Mouse (Mus musculus) lung, embryonic 15.5 days (tissue): ENCODE results near the gene Kdelr3. TPM values are rescaled to one million over a fixed set of nuclear protein-coding genes. Genes with fewer than 3 reads are reported as not detected.
A peak's percentile ranks its signal among the peaks of the same experiment; 100 is the strongest.

Experiments
- ATAC-seq: fragments of 200-750 bp; cut with Nextera tagmentation; 2 replicates; pipeline ENCODE4 v1.8.0; 2017; ENCODE audit warnings: moderate number of reproducible peaks, borderline replicate concordance; ENCODE audit not compliant: low FRiP score, low TSS enrichment; ENCODE audit errors: extremely low read depth
- H3K27ac ChIP-seq: fragments of 300-500 bp; sonication (generic); 2 replicates; pipeline ENCODE4 v1.5.1; 2015; ENCODE audit warnings: moderate library complexity, mild to moderate bottlenecking, inconsistent platforms
- H3K27me3 ChIP-seq: fragments of 300-500 bp; sonication (generic); 2 replicates; pipeline ENCODE4 v1.6.1; 2015; ENCODE audit warnings: inconsistent platforms
- H3K36me3 ChIP-seq: fragments of 300-500 bp; sonication (generic); 2 replicates; pipeline ENCODE4 v1.6.1; 2015; ENCODE audit warnings: inconsistent platforms
- H3K4me1 ChIP-seq: fragments of 300-500 bp; sonication (generic); 2 replicates; pipeline ENCODE4 v1.6.1; 2015; ENCODE audit warnings: inconsistent platforms
- H3K4me2 ChIP-seq: fragments of 300-500 bp; sonication (generic); 2 replicates; pipeline ENCODE4 v1.6.1; 2015; ENCODE audit warnings: inconsistent platforms, mild to moderate bottlenecking, moderate library complexity
- H3K4me3 ChIP-seq: fragments of 300-500 bp; sonication (generic); 2 replicates; pipeline ENCODE4 v1.5.1; 2015; ENCODE audit warnings: mild to moderate bottlenecking, inconsistent platforms
- H3K9ac ChIP-seq: fragments of 300-500 bp; sonication (generic); 2 replicates; pipeline ENCODE4 v1.6.1; 2015; ENCODE audit warnings: inconsistent platforms
- H3K9me3 ChIP-seq: fragments of 300-500 bp; sonication (generic); 2 replicates; pipeline ENCODE4 v1.6.1; 2016; ENCODE audit warnings: inconsistent platforms
- WGBS: fragments of 180-500 bp; shearing (Covaris S2); methylation state at CpG from one replicate; pipeline ENCODE4 v1.1.7; 2015; 5-methylcytosine and 5-hydroxymethylcytosine counted together
- polyA plus RNA-seq: library from polyadenylated mRNA; unstranded; fragments of >200 nt; fragmentation: Nextera tagmentation; extraction: Ambion mirVana; gene quantifications from 2 replicates; pipeline ENCODE4 v1.2.1, GENCODE M21; 2015

The Kdelr3 gene
- polyA plus RNA-seq, 1 experiment from 2014 or later, result 89.6 TPM

GRCm38 (mm10) chr15:79545921-79546399 lies 29.7 kb downstream of the Kdelr3 start:
- H3K4me2 ChIP-seq, result peak overlapping the region; percentile 78
- WGBS, result under 1% methylated on average over 52 of the region's 52 CpGs
- peaks cover 21% of the 10 kb centered on the region for H3K4me1 ChIP-seq
- peak overlapping the region; percentile 90 for H3K4me3 ChIP-seq
- H3K36me3 ChIP-seq, result peaks cover 33% of the 10 kb centered on the region
- peak; percentile 80 for ATAC-seq
- peak overlapping the region; percentile 97 for H3K27ac ChIP-seq
- peaks cover 3% of the 10 kb centered on the region; the same call in 1 of the 2 replicates for H3K27me3 ChIP-seq
- H3K9me3 ChIP-seq, result no peaks in the 10 kb centered on the region
- peak overlapping the region; percentile 98 for H3K9ac ChIP-seq

- peak within 1 kb of the TSS; percentile 97 for H3K27ac ChIP-seq
- H3K9ac ChIP-seq, result peak within 1 kb of the TSS; percentile 98
- peak within 1 kb of the TSS; percentile 78 for H3K4me2 ChIP-seq
- peak; percentile 97 for ATAC-seq
- H3K9me3 ChIP-seq, result no peaks in the 10 kb centered on the region
- peak within 1 kb of the TSS; percentile 90 for H3K4me3 ChIP-seq
- peaks cover 28% of the 10 kb centered on the region for H3K36me3 ChIP-seq
- peaks cover 3% of the 10 kb centered on the region; the same call in 1 of the 2 replicates for H3K27me3 ChIP-seq
- H3K4me1 ChIP-seq, result peaks cover 21% of the 10 kb centered on the region
- WGBS, result 2% methylated on average over 84 of the region's 84 CpGs
These were observed 30.4 kb downstream of the Kdelr3 start, which contains the start of gene Ddx17 for GRCm38 (mm10) chr15:79546410-79547288. TSS of gene Ddx17 (minus strand) at chr15:79546741.

GRCm38 (mm10) chr15:79547289-79547820 lies 31.1 kb downstream of the Kdelr3 start:
- 76% methylated on average over 17 of the region's 17 CpGs for WGBS
- Histone ChIP-seq H3K9me3 (no peaks in the 10 kb centered on the region), H3K4me2 (peak overlapping the region; percentile 78), H3K9ac (0 out of 2 replicates have a peak overlapping the region, but pooled peaks have one; percentile 61), H3K27me3 (peaks cover 3% of the 10 kb centered on the region; the same call in 1 of the 2 replicates), H3K4me1 (peaks cover 21% of the 10 kb centered on the region), H3K27ac (peak overlapping the region; percentile 97), H3K4me3 (peak overlapping the region; percentile 90), H3K36me3 (peaks cover 21% of the 10 kb centered on the region)
- ATAC-seq, result no peak

- 95% methylated on average over 2 of the region's 2 CpGs for whole genome bisulfite sequencing
- ATAC-seq, result no peak
- no peaks in the 10 kb centered on the region for H3K9me3 ChIP-seq
- H3K4me2 ChIP-seq, result no peak overlapping the region
- peaks cover 21% of the 10 kb centered on the region for H3K4me1 ChIP-seq
- peaks cover 3% of the 10 kb centered on the region; the same call in 1 of the 2 replicates for H3K27me3 ChIP-seq
- peaks cover 12% of the 10 kb centered on the region for H3K36me3 ChIP-seq
- no peak overlapping the region for H3K27ac ChIP-seq
- no peak overlapping the region for H3K9ac ChIP-seq
- no peak overlapping the region for H3K4me3 ChIP-seq
These were observed 32.0 kb downstream of the Kdelr3 start for GRCm38 (mm10) chr15:79548226-79548625.

- peak; percentile 42; the same call in 1 of the 2 replicates for ATAC-seq
- Histone ChIP-seq H3K4me1 (no peaks in the 10 kb centered on the region), H3K36me3 (no peaks in the 10 kb centered on the region), H3K9me3 (no peaks in the 10 kb centered on the region), H3K27me3 (peaks cover 3% of the 10 kb centered on the region; the same call in 1 of the 2 replicates), H3K4me3 (no peak overlapping the region), H3K4me2 (no peak overlapping the region), H3K9ac (no peak overlapping the region), H3K27ac (peak overlapping the region; percentile 61)
- 52% methylated on average over 5 of the region's 5 CpGs for WGBS
These were observed 36.4 kb downstream of the Kdelr3 start for GRCm38 (mm10) chr15:79552566-79552965.

- 29% methylated on average over 3 of the region's 3 CpGs for WGBS
- H3K4me2 ChIP-seq, result no peak overlapping the region
- no peak overlapping the region for H3K27ac ChIP-seq
- no peaks in the 10 kb centered on the region for H3K27me3 ChIP-seq
- no peaks in the 10 kb centered on the region for H3K9me3 ChIP-seq
- no peak overlapping the region for H3K4me3 ChIP-seq
- no peaks in the 10 kb centered on the region for H3K4me1 ChIP-seq
- H3K36me3 ChIP-seq, result no peaks in the 10 kb centered on the region
- ATAC-seq, result no peak
- H3K9ac ChIP-seq, result no peak overlapping the region
These were observed 43.4 kb downstream of the Kdelr3 start for GRCm38 (mm10) chr15:79559649-79560048.

GRCm38 (mm10) chr15:79562417-79562816 lies 46.2 kb downstream of the Kdelr3 start:
- ATAC-seq, result no peak
- Histone ChIP-seq H3K27ac (no peak overlapping the region), H3K9ac (no peak overlapping the region), H3K4me2 (no peak overlapping the region), H3K4me3 (no peak overlapping the region), H3K4me1 (no peaks in the 10 kb centered on the region), H3K9me3 (no peaks in the 10 kb centered on the region), H3K36me3 (no peaks in the 10 kb centered on the region), H3K27me3 (no peaks in the 10 kb centered on the region)
- 72% methylated on average over 9 of the region's 9 CpGs for WGBS

GRCm38 (mm10) chr15:79575543-79576222 lies 59.5 kb downstream of the Kdelr3 start:
- H3K27me3 ChIP-seq, result no peaks in the 10 kb centered on the region
- H3K36me3 ChIP-seq, result no peaks in the 10 kb centered on the region
- H3K4me2 ChIP-seq, result no peak overlapping the region
- no peak for ATAC-seq
- H3K9me3 ChIP-seq, result no peaks in the 10 kb centered on the region
- H3K4me1 ChIP-seq, result no peaks in the 10 kb centered on the region
- no peak overlapping the region for H3K27ac ChIP-seq
- no peak overlapping the region for H3K9ac ChIP-seq
- no peak overlapping the region for H3K4me3 ChIP-seq
- 58% methylated on average over 1 of the region's 1 CpGs for WGBS

GRCm38 (mm10) chr15:79576947-79577346 lies 60.7 kb downstream of the Kdelr3 start:
- Histone ChIP-seq H3K4me1 (no peaks in the 10 kb centered on the region), H3K27me3 (no peaks in the 10 kb centered on the region), H3K4me2 (no peak overlapping the region), H3K9me3 (no peaks in the 10 kb centered on the region), H3K4me3 (no peak overlapping the region), H3K36me3 (no peaks in the 10 kb centered on the region), H3K27ac (no peak overlapping the region), H3K9ac (no peak overlapping the region)
- no peak for ATAC-seq
- WGBS, result 90% methylated on average over 2 of the region's 2 CpGs
